18 mouse cellular contexts compared by ENCODE assay signal in genomic region chr17:70745385-70745784, GRCm38 (mm10).
A peak's percentile ranks its signal among the peaks of the same experiment; 100 is the strongest.
DNase-seq lines count a peak whose midpoint lies in the region; ATAC-seq and TF ChIP-seq lines count a peak whose summit lies in the region.
"Had no signal": no experiment of that assay in that cellular context is flagged by ENCODE, and none has a peak within 500 bp of the region (broad histone marks: within the 10 kb centered on the region; RNA-seq: fewer than 3 reads in every experiment).

No protein-coding gene starts in this region.

- H3K27ac ChIP-seq in layer of hippocampus, adult 2 months = peak overlapping the region; percentile 43; the same call in 1 of the 2 replicates
- no peak overlapping the region; the same call in 1 of the 2 replicates for H3K27ac ChIP-seq in lung, embryonic 16.5 days (ENCODE audit: low read length)
- H3K27ac ChIP-seq in left cerebral cortex, adult 2 months = no peak overlapping the region
- no peak overlapping the region for H3K27ac ChIP-seq in hindbrain, embryonic 16.5 days (ENCODE audit: low read depth, low read length)
- H3K27ac ChIP-seq: embryonic facial prominence, embryonic 12.5 days; intestine, embryonic 15.5 days; limb, embryonic 13.5 days; liver, embryonic 15.5 days; midbrain, embryonic 12.5 days; stomach, embryonic 15.5 days had no signal

- H3K9ac ChIP-seq in lung, embryonic 16.5 days (ENCODE audit: low read length) = no peak overlapping the region
- H3K9ac ChIP-seq in hindbrain, embryonic 16.5 days (ENCODE audit: low read depth, low read length) = no peak overlapping the region
- H3K9ac ChIP-seq: embryonic facial prominence, embryonic 12.5 days; intestine, embryonic 15.5 days; limb, embryonic 13.5 days; liver, embryonic 15.5 days; midbrain, embryonic 12.5 days; stomach, embryonic 15.5 days had no signal

- no peaks in the 10 kb centered on the region for H3K36me3 ChIP-seq in lung, embryonic 16.5 days (ENCODE audit: control insufficient read depth, insufficient read depth, low read length)
- no peaks in the 10 kb centered on the region for H3K36me3 ChIP-seq in myocyte (ENCODE audit: control insufficient read depth, insufficient read depth)
- no peaks in the 10 kb centered on the region for H3K36me3 ChIP-seq in hindbrain, embryonic 16.5 days (ENCODE audit: control insufficient read depth, insufficient read depth, low read length)
- H3K36me3 ChIP-seq: embryonic facial prominence, embryonic 12.5 days; intestine, embryonic 15.5 days; limb, embryonic 13.5 days; liver, embryonic 15.5 days; midbrain, embryonic 12.5 days; stomach, embryonic 15.5 days had no signal

- no peak overlapping the region for H3ac ChIP-seq in myocyte (ENCODE audit: control insufficient read depth, insufficient read length)

- 44% methylated on average over 6 of the region's 6 CpGs for WGBS in lung, embryonic 16.5 days
- WGBS in hindbrain, embryonic 16.5 days = 70% methylated on average over 6 of the region's 6 CpGs

- peak; percentile 89 for ATAC-seq in lung, embryonic 16.5 days (ENCODE audit: low read depth)
- ATAC-seq in hindbrain, embryonic 16.5 days = no peak

- H3K4me3 ChIP-seq in layer of hippocampus, adult 2 months = no peak overlapping the region
- H3K4me3 ChIP-seq in lung, embryonic 16.5 days (ENCODE audit: low read length) = no peak overlapping the region
- no peak overlapping the region for H3K4me3 ChIP-seq in myocyte
- H3K4me3 ChIP-seq in left cerebral cortex, adult 2 months = no peak overlapping the region
- H3K4me3 ChIP-seq in hindbrain, embryonic 16.5 days (ENCODE audit: low read length) = no peak overlapping the region
- H3K4me3 ChIP-seq: embryonic facial prominence, embryonic 12.5 days; intestine, embryonic 15.5 days; limb, embryonic 13.5 days; liver, embryonic 15.5 days; midbrain, embryonic 12.5 days; stomach, embryonic 15.5 days had no signal

- intact Hi-C loops in left cerebral cortex, adult 2 months (cut with DNase I) = no loop called here

- no peak for TF ChIP-seq POLR2A in myocyte (IDR thresholded peaks at IDR 0.05; ENCODE audit: insufficient read length, low read depth)

- H3K4me1 ChIP-seq in lung, embryonic 16.5 days (replicated peaks; ENCODE audit: control insufficient read depth, insufficient read depth, low read length) = peaks cover 17% of the 10 kb centered on the region
- H3K4me1 ChIP-seq in hindbrain, embryonic 16.5 days (ENCODE audit: control insufficient read depth, insufficient read depth, low read depth, low read length) = peaks cover 13% of the 10 kb centered on the region

- no peaks in the 10 kb centered on the region for H3K79me2 ChIP-seq in myocyte (ENCODE audit: control insufficient read depth, insufficient read depth)

- DNase-seq in layer of hippocampus, adult 2 months (ENCODE audit: low spot score in 2 of 2) = no peak
- DNase-seq in layer of hippocampus, adult 9-11 months = no peak
- DNase-seq in NIH3T3 (ENCODE audit: low read depth) = peak; percentile 57
- DNase-seq in left cerebral cortex, adult 2 months (ENCODE audit: extremely low spot score in 1 of 2, low spot score in 2 of 2) = no peak
- DNase-seq: adrenal gland, postnatal 10 days; cerebellum, postnatal 14 days; gastrocnemius, postnatal 36 days; spleen, adult 18-20 months; thymus, postnatal 25 days had no signal

- TF ChIP-seq CTCF in layer of hippocampus, adult 2 months (conservative IDR thresholded peaks at IDR 0.05) = no peak
- no peak for TF ChIP-seq CTCF in left cerebral cortex, adult 2 months (IDR thresholded peaks at IDR 0.05)

- no peaks in the 10 kb centered on the region for H3K9me3 ChIP-seq in lung, embryonic 16.5 days (ENCODE audit: control insufficient read depth, low read length)
- no peaks in the 10 kb centered on the region for H3K9me3 ChIP-seq in hindbrain, embryonic 16.5 days (ENCODE audit: control insufficient read depth, low read length)
- H3K9me3 ChIP-seq: embryonic facial prominence, embryonic 12.5 days; intestine, embryonic 15.5 days; limb, embryonic 13.5 days; liver, embryonic 15.5 days; midbrain, embryonic 12.5 days; stomach, embryonic 15.5 days had no signal

- H3K27me3 ChIP-seq in lung, embryonic 16.5 days (ENCODE audit: control insufficient read depth, insufficient read depth, low read depth, low read length) = no peaks in the 10 kb centered on the region
- no peaks in the 10 kb centered on the region for H3K27me3 ChIP-seq in myocyte (ENCODE audit: control insufficient read depth, insufficient read depth, insufficient read length)
- peaks cover 3% of the 10 kb centered on the region; the same call in 1 of the 2 replicates for H3K27me3 ChIP-seq in hindbrain, embryonic 16.5 days (replicated peaks; ENCODE audit: control insufficient read depth, insufficient read depth, low read length)
- H3K27me3 ChIP-seq: embryonic facial prominence, embryonic 12.5 days; intestine, embryonic 15.5 days; limb, embryonic 13.5 days; stomach, embryonic 15.5 days had no signal

- no peak overlapping the region for H3K4me2 ChIP-seq in lung, embryonic 16.5 days (ENCODE audit: low read depth, low read length)
- no peak overlapping the region for H3K4me2 ChIP-seq in myocyte (ENCODE audit: low read depth)
- H3K4me2 ChIP-seq in hindbrain, embryonic 16.5 days (ENCODE audit: low read length) = no peak overlapping the region
- H3K4me2 ChIP-seq: embryonic facial prominence, embryonic 12.5 days; intestine, embryonic 15.5 days; limb, embryonic 13.5 days; liver, embryonic 15.5 days; midbrain, embryonic 12.5 days; stomach, embryonic 15.5 days had no signal

TF ChIP-seq in myocyte, 11 proteins besides CTCF, POLR2A, EP300 and RAD21:
- TF ChIP-seq USF1 (IDR thresholded peaks at IDR 0.05; ENCODE audit: low read depth) (no peak), REST (IDR thresholded peaks at IDR 0.05; ENCODE audit: insufficient read depth, insufficient read length) (no peak), TCF3 (IDR thresholded peaks at IDR 0.05; ENCODE audit: insufficient read length, low read depth) (no peak), MYOD1 (IDR thresholded peaks at IDR 0.05; ENCODE audit: control insufficient read depth in 1 of 3, insufficient read length in 2 of 3, low read depth in 2 of 3) (no peak), E2F4 (IDR thresholded peaks at IDR 0.05; ENCODE audit: insufficient read depth) (no peak), POLR2AphosphoS2 (IDR thresholded peaks at IDR 0.05; ENCODE audit: insufficient read length, low read depth) (no peak), MYOG (IDR thresholded peaks at IDR 0.05; ENCODE audit: control insufficient read depth in 1 of 3, insufficient read depth in 1 of 3, insufficient read length in 2 of 3, low read depth in 2 of 3) (no peak), SRF (IDR thresholded peaks at IDR 0.05; ENCODE audit: control insufficient read depth, insufficient read length, low read depth) (peak; percentile 37), MAX (IDR thresholded peaks at IDR 0.05; ENCODE audit: low read depth) (peak; percentile 16), TCF12 (IDR thresholded peaks at IDR 0.05; ENCODE audit: insufficient read depth, poor library complexity, severe bottlenecking) (no peak), CEBPB (IDR thresholded peaks at IDR 0.05; ENCODE audit: insufficient read depth, poor library complexity, severe bottlenecking) (peak; percentile 57)
